In genomic region chr14:7882050-7882449, GRCm38 (mm10) we compare ENCODE assay signal across 27 mouse cellular contexts.
"Had no signal": no experiment of that assay in that cellular context is flagged by ENCODE, and none has a peak within 500 bp of the region (broad histone marks: within the 10 kb centered on the region; RNA-seq: fewer than 3 reads in every experiment).

No protein-coding gene starts in this region.

- H3K27me3 ChIP-seq: heart, embryonic 13.5 days; heart, embryonic 15.5 days; hindbrain, embryonic 12.5 days; intestine, embryonic 15.5 days; kidney, embryonic 15.5 days; limb, embryonic 13.5 days; limb, embryonic 15.5 days had no signal

- ATAC-seq: hindbrain, embryonic 16.5 days; inflammation-experienced regulatory T-cells, adult 6 months; intestine, embryonic 15.5 days had no signal

- H3K4me2 ChIP-seq: heart, embryonic 11.5 days; heart, embryonic 13.5 days; heart, embryonic 15.5 days; hindbrain, embryonic 12.5 days; hindbrain, embryonic 14.5 days; intestine, embryonic 15.5 days; kidney, embryonic 15.5 days; limb, embryonic 13.5 days; limb, embryonic 15.5 days had no signal

- H3K9ac ChIP-seq: heart, embryonic 13.5 days; heart, embryonic 15.5 days; hindbrain, embryonic 12.5 days; hindbrain, embryonic 14.5 days; intestine, embryonic 15.5 days; kidney, embryonic 15.5 days; limb, embryonic 13.5 days; limb, embryonic 15.5 days had no signal

- H3K9me3 ChIP-seq: heart, embryonic 13.5 days; heart, embryonic 15.5 days; hindbrain, embryonic 10.5 days; hindbrain, embryonic 12.5 days; intestine, embryonic 15.5 days; kidney, embryonic 15.5 days; limb, embryonic 13.5 days; limb, embryonic 15.5 days had no signal

- H3K4me1 ChIP-seq: hindbrain, embryonic 12.5 days; intestine, embryonic 15.5 days; kidney, embryonic 15.5 days had no signal

- DNase-seq: gastrocnemius, adult 2 months; gastrocnemius, postnatal 10 days; gastrocnemius, postnatal 25 days; heart, adult 2 months; heart, postnatal 14 days; heart, postnatal 36 days; kidney, adult 11 months; kidney, adult 2 months; kidney, adult 9 months; kidney, postnatal 14 days; kidney, postnatal 36 days; layer of hippocampus, adult 9-11 months; layer of hippocampus, postnatal 36 days; left cerebral cortex, postnatal 4 days had no signal

- H3K4me3 ChIP-seq: gastrocnemius, adult 2 months; heart, adult 2 months; heart, embryonic 13.5 days; heart, embryonic 15.5 days; hindbrain, embryonic 10.5 days; hindbrain, embryonic 12.5 days; intestine, embryonic 15.5 days; kidney, embryonic 15.5 days; limb, embryonic 13.5 days; limb, embryonic 15.5 days had no signal

- H3K27ac ChIP-seq: gastrocnemius, adult 2 months; heart, adult 2 months; heart, embryonic 13.5 days; heart, embryonic 15.5 days; hindbrain, embryonic 10.5 days; hindbrain, embryonic 12.5 days; hindbrain, embryonic 14.5 days; intestine, embryonic 15.5 days; kidney, embryonic 15.5 days; kidney, postnatal 0 days; limb, embryonic 13.5 days; limb, embryonic 15.5 days had no signal
